Mouse (Mus musculus) heart, postnatal 0 days (tissue): ENCODE measurements around the gene St6galnac5. TPM values are rescaled to one million over a fixed set of nuclear protein-coding genes. Genes with fewer than 3 reads are reported as not detected.

ENCODE experiments used
- ATAC-seq: fragments of 200-750 bp; cut with Nextera tagmentation; 2 replicates; pipeline ENCODE4 v1.8.0; 2017; ENCODE audit warnings: low read depth, moderate number of reproducible peaks, moderate library complexity; ENCODE audit not compliant: insufficient read depth
- DNase-seq: peaks from one replicate; pipeline ENCODE4 v3.0.0-alpha.2; 2016; ENCODE audit warnings: low spot score
- H3K27ac ChIP-seq: fragments of 300-500 bp; sonication (generic); 2 replicates; pipeline ENCODE4 v1.5.1; 2014; ENCODE audit warnings: low read depth, mild to moderate bottlenecking
- H3K27me3 ChIP-seq: fragments of 300-500 bp; sonication (generic); 2 replicates; pipeline ENCODE4 v1.6.1; 2014; ENCODE audit warnings: low read length, mixed read lengths; ENCODE audit not compliant: control insufficient read depth, insufficient read depth
- H3K36me3 ChIP-seq: fragments of 300-500 bp; sonication (generic); replicated peaks from 2 replicates; pipeline ENCODE4 v1.6.1; 2014; ENCODE audit warnings: low read length, mixed read lengths; ENCODE audit not compliant: control insufficient read depth, insufficient read depth
- H3K4me1 ChIP-seq: fragments of 300-500 bp; sonication (generic); 2 replicates; pipeline ENCODE4 v1.6.1; 2014; ENCODE audit warnings: antibody characterized with exemption; ENCODE audit not compliant: control insufficient read depth, insufficient read depth
- H3K4me2 ChIP-seq: fragments of 300-500 bp; sonication (generic); 2 replicates; pipeline ENCODE4 v1.6.1; 2014; ENCODE audit warnings: low read depth, mild to moderate bottlenecking, low read length, moderate library complexity
- H3K4me3 ChIP-seq: fragments of 300-500 bp; sonication (generic); 2 replicates; pipeline ENCODE4 v1.5.1; 2014; ENCODE audit warnings: low read depth, low read length
- H3K9ac ChIP-seq: fragments of 300-500 bp; sonication (generic); replicated peaks from 2 replicates; pipeline ENCODE4 v1.6.1; 2014; ENCODE audit warnings: low read depth, low read length, mixed read lengths
- H3K9me3 ChIP-seq: fragments of 300-500 bp; sonication (generic); replicated peaks from 2 replicates; pipeline ENCODE4 v1.6.1; 2016; ENCODE audit warnings: low read length; ENCODE audit not compliant: control insufficient read depth
- CTCF ChIP-seq: IDR thresholded peaks from 2 replicates; pipeline ENCODE4 v1.5.1; 2016; ENCODE audit warnings: antibody characterized with exemption, control low read depth, low read depth
- EP300 ChIP-seq: IDR thresholded peaks from 2 replicates; pipeline ENCODE4 v1.6.1; 2016; ENCODE audit warnings: antibody characterized with exemption, low read depth
- WGBS: fragments of 180-500 bp; shearing (Covaris S2); extraction: QIAGEN DNeasy Blood & Tissue Kit; methylation state at CpG from one replicate; pipeline ENCODE4 v1.1.7; 2014; 5-methylcytosine and 5-hydroxymethylcytosine counted together
- polyA plus RNA-seq: library from polyadenylated mRNA; unstranded; fragments of >200 nt; fragmentation: Nextera tagmentation; extraction: Ambion mirVana; gene quantifications from 2 replicates; pipeline ENCODE4 v1.2.1, GENCODE M21; 2015
- total RNA-seq: library from RNA; depleted of rRNA; stranded (reverse); fragments of >200 nt; gene quantifications from 2 replicates; pipeline ENCODE4 v1.2.3, GENCODE M21; 2014; ENCODE audit warnings: low replicate concordance

Gene St6galnac5
- total and polyA plus RNA-seq, 2 experiments from 2014 or later: 0.03 TPM; not detected in 1

DNA sequence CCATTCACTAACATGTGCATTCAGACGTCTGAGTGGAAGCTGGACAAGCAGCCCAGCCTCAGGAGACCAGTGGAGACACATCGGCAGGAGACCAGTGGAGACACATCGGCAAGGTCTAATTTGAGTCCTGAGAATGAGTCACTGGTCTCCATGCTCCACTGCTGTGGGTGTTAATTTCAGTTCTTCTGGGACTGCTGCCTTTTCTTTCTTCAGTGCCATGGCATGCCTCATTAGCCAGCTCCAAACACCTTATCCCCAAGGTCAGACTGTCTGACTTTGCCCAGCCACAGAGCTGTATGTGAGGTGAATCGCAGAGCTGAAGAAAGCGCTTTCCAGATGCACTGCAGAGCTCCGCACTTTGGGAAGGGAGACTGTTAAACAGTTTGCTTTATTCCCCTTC, 140.8 kb downstream of the St6galnac5 start:
- ATAC-seq: no peak
- WGBS: 60% methylated on average over 6 of the region's 6 CpGs

DNA sequence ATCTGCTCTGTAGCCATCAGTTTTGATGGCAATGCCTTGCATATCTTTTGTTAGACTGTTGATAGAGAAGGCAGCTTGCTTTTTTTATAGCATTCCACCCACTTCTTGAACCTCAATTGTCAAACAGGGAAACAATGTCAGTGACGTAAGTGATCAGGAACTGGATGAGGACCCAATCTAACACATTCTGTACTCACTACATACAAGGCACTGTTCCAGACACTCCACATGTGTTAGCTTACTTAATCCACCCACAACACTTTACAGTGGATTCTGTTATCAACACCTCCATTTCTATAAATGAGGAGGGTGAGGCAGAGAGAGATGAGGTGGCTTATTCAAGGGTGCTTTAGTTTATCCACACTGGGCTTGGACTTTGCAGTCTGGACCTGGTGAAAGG, 144.1 kb downstream of the St6galnac5 start:
- H3K27me3 ChIP-seq: no peaks in the 10 kb centered on the region
- TF ChIP-seq CTCF (no peak), EP300 (no peak)
- no peak for DNase-seq
- no peaks in the 10 kb centered on the region for H3K4me1 ChIP-seq
- H3K27ac ChIP-seq: no peak overlapping the region
- H3K4me3 ChIP-seq: no peak overlapping the region
- ATAC-seq: no peak
- no peak overlapping the region for H3K4me2 ChIP-seq
- WGBS: 57% methylated on average over 1 of the region's 1 CpGs
- H3K9ac ChIP-seq: no peak overlapping the region
- no peaks in the 10 kb centered on the region for H3K36me3 ChIP-seq
- H3K9me3 ChIP-seq: no peaks in the 10 kb centered on the region

More for the DNA sequence above, 140.8 kb downstream of the St6galnac5 start:
- no peaks in the 10 kb centered on the region for H3K9me3 ChIP-seq
- H3K9ac ChIP-seq: no peak overlapping the region
- DNase-seq: no peak
- no peaks in the 10 kb centered on the region for H3K27me3 ChIP-seq
- H3K27ac ChIP-seq: no peak overlapping the region
- TF ChIP-seq CTCF: no peak
- no peak for TF ChIP-seq EP300
- H3K4me2 ChIP-seq: no peak overlapping the region
- H3K4me3 ChIP-seq: no peak overlapping the region
- H3K36me3 ChIP-seq: no peaks in the 10 kb centered on the region
- no peaks in the 10 kb centered on the region for H3K4me1 ChIP-seq

DNA sequence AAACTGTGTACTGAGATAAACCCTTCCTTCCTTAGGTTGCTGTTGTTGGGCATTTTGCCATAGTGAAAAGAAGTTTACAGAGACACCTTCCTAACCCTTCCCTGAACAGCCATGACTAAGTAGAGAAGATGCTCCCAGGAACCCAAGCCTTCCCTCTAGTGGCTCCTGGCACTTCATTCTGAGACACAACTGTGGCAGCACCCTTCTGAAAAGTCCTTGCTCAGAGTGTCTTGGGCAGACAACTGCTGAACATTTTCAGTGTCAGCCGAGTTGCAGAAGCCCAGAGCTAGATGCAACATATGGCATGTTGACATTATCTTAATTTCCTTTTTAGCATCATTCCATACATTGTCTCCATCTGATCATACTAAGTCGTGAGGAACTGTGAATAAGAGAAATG, 144.6 kb downstream of the St6galnac5 start:
- DNase-seq (no peak), ATAC-seq (no peak)
- Histone ChIP-seq H3K4me2 (no peak overlapping the region), H3K27me3 (no peaks in the 10 kb centered on the region), H3K36me3 (no peaks in the 10 kb centered on the region), H3K4me1 (no peaks in the 10 kb centered on the region), H3K4me3 (no peak overlapping the region), H3K9me3 (no peaks in the 10 kb centered on the region), H3K9ac (no peak overlapping the region), H3K27ac (no peak overlapping the region)
- WGBS: 41% methylated on average over 2 of the region's 2 CpGs
- no peak for TF ChIP-seq EP300
- no peak for TF ChIP-seq CTCF

DNA sequence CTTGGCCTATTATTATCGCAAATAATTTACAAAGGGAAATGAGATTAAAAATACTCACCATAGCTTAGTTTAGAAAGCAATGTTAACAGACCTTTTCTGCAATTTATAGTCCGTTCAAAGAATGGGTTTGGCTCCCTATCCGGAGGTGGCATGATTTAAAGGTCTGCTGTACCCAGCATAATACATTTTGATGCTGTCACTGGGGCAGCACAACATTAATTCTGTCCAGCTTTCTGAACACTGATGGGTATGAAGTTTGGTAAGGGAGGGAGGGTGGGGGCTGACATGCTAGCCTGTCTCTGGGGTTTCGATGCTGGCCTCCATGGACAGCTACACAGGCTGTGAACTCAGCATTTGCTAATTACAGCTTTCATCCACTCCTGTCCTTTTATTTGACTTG, 149.6 kb downstream of the St6galnac5 start:
- Histone ChIP-seq H3K4me3 (no peak overlapping the region), H3K27ac (no peak overlapping the region), H3K4me1 (no peaks in the 10 kb centered on the region), H3K9me3 (no peaks in the 10 kb centered on the region), H3K27me3 (no peaks in the 10 kb centered on the region), H3K36me3 (no peaks in the 10 kb centered on the region), H3K9ac (no peak overlapping the region), H3K4me2 (no peak overlapping the region)
- TF ChIP-seq EP300 (no peak), CTCF (no peak)
- ATAC-seq (no peak), DNase-seq (no peak)
- WGBS: 83% methylated on average over 4 of the region's 4 CpGs

DNA sequence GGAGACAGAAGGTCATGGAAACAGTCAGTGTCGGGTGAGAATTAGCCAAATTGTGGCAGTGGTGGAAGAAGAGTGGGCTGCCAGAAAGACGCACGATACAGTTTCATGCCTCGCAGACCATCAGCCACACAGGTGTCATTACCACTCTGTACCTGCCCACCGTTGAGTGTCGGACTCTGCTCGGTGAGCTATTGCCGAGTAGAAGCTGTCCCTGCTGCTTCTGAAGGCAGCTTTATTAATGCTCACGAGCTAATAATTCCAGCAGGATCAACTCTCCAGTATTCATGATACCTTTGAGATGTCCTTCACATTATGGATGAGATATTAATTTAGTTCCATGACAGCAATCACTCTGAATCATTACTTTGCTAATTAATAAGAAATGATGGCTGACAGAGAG, 150.1 kb downstream of the St6galnac5 start:
- Histone ChIP-seq H3K27ac (no peak overlapping the region), H3K4me2 (no peak overlapping the region), H3K9ac (no peak overlapping the region), H3K27me3 (no peaks in the 10 kb centered on the region), H3K9me3 (no peaks in the 10 kb centered on the region), H3K4me1 (no peaks in the 10 kb centered on the region), H3K36me3 (no peaks in the 10 kb centered on the region), H3K4me3 (no peak overlapping the region)
- TF ChIP-seq CTCF: no peak
- TF ChIP-seq EP300: no peak
- WGBS: 86% methylated on average over 9 of the region's 9 CpGs
- DNase-seq: no peak
- no peak for ATAC-seq

DNA sequence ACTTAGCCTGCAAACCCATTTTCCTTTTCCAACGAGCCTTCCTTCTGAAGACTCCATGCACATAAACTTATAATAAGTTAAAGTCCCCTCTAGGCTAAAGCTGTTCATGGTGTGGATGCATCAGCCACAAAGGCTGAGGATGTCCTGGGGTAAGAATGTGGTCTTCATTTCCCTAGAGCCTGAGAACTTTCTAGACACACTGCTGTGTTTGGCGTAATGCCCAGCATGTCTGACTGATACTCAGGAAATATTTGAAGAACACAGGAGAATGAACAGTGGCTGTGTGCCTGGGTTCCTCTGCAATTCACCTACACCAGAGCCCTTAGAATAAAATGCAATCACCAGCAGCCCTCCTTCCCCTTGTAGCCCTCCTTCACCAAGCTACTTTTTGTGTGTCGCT, 150.7 kb downstream of the St6galnac5 start:
- no peak overlapping the region for H3K4me2 ChIP-seq
- no peak for ATAC-seq
- no peak overlapping the region for H3K4me3 ChIP-seq
- no peaks in the 10 kb centered on the region for H3K36me3 ChIP-seq
- H3K4me1 ChIP-seq: no peaks in the 10 kb centered on the region
- TF ChIP-seq EP300 (no peak), CTCF (no peak)
- DNase-seq: no peak
- no peaks in the 10 kb centered on the region for H3K9me3 ChIP-seq
- WGBS: 57% methylated on average over 3 of the region's 3 CpGs
- no peak overlapping the region for H3K27ac ChIP-seq
- H3K27me3 ChIP-seq: no peaks in the 10 kb centered on the region
- no peak overlapping the region for H3K9ac ChIP-seq
